Mouse (Mus musculus) cerebellum, postnatal 36 days (tissue): Measurements from ENCODE around the gene Palm.

Source experiments
- DNase-seq, 2 experiments: peaks; one replicate each; pipeline ENCODE4 v3.0.0; 2021 to 2022; ENCODE audit warnings: mixed read lengths in 2 of 2

Palm gene

GRCm38 (mm10) chr10:79856704-79857451 is 63.5 kb downstream of the Palm start:
- DNase-seq: no peak

GRCm38 (mm10) chr10:79857452-79857811 is 64.1 kb downstream of the Palm start:
- DNase-seq: peak in 1 of 2 experiments; percentile 43

GRCm38 (mm10) chr10:79857894-79858293 is 64.5 kb downstream of the Palm start:
- DNase-seq: no peak

- DNase-seq: peak in 1 of 2 experiments; percentile 57
These were observed 65.2 kb downstream of the Palm start for GRCm38 (mm10) chr10:79858416-79859074.

DNA sequence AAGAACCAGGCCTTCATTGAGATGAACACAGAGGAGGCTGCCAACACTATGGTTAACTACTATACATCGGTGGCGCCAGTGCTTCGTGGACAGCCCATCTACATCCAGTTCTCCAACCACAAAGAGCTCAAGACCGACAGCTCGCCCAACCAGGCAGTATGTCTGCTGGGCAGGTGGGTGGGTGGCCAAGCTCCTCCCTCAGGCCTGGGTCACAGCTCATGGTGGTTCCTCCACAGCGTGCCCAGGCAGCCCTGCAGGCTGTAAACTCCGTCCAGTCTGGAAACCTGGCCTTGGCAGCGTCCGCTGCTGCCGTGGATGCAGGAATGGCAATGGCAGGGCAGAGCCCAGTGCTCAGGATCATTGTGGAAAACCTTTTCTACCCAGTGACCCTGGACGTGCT is 65.7 kb downstream of the Palm start:
- no peak for DNase-seq

GRCm38 (mm10) chr10:79860079-79860911 is 66.9 kb downstream of the Palm start:
- no peak for DNase-seq

- DNase-seq: peak; percentile 75 to 76
These were observed 68.1 kb downstream of the Palm start for GRCm38 (mm10) chr10:79861230-79862048.

DNA sequence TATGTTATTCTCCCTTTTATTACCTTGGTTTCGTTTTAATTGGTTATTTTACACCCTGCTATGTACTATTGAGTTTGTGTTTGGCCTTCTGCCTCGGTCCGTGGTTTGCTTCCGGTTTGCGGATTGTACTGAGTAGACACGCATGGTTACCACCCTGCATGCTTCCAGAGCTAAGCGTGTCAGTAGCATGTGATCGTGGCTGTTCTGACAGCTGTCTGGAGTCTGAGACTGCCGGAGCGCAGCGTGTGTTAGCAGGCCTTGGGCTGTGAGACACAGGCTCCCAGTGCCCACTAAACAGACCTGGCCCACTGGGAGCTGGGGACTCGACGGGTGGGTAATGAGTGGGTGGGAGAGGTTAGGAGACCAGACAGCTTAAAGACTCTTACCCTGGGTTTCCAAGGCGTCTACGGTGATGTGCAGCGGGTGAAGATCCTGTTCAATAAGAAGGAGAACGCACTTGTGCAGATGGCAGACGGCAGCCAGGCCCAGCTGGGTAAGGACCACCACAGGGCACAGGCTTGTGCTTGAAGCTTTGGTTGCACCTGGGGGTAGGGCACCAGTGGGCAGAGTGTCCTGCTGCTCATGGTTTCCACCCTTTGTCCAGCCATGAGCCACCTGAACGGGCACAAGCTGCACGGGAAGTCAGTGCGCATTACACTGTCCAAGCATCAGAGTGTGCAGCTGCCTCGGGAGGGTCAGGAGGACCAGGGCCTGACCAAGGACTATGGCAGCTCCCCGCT is 68.8 kb downstream of the Palm start:
- DNase-seq: no peak

GRCm38 (mm10) chr10:79862925-79863324 is 69.6 kb downstream of the Palm start:
- no peak for DNase-seq

- DNase-seq: no peak
These were observed 71.2 kb downstream of the Palm start for GRCm38 (mm10) chr10:79864351-79865188.

DNA sequence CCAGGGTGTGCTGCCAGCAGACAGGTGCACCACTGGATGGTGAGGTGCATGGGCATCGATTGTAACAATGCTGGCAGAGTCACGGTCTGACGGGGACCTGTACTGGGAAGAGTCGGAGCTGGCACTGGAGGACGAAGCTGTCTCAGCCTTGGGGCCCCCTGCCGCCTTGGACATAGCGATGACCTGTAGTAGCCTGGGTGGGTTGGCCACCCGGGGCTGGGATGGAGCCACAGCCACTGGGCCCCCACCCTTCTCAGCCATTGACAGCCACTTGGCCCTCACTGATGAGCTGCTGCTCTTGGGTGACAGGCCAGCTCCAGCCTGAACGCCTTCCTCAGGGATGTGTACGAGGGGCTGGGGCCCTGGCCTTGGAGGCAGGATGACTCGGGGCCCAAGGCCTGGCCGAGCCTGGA is 71.8 kb downstream of the Palm start:
- no peak for DNase-seq

DNA sequence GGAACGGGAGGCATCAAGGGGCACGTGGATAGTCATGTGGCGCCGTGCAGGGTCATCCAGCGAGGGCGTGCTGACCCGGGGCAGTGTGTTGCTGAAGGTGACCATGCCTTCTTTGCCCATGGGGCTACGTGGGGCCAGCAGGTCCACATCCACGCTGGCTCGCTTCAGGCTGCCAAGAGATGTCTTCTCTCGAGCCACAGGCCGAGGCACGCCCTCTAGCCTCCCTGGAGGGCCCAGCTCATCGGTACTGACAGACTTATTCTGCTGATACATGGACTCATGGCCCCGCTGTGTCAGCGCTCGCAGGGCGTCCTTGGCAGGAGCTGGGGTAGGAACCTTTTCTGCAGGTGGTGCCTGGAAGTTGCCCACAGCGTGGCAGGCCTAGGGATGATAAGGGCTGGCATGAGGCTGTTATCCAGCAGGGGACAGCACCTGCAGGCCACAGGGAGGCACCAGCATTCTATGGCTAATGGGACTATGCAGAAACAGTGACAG is 72.5 kb downstream of the Palm start:
- peak; percentile 44 to 52 for DNase-seq

DNA sequence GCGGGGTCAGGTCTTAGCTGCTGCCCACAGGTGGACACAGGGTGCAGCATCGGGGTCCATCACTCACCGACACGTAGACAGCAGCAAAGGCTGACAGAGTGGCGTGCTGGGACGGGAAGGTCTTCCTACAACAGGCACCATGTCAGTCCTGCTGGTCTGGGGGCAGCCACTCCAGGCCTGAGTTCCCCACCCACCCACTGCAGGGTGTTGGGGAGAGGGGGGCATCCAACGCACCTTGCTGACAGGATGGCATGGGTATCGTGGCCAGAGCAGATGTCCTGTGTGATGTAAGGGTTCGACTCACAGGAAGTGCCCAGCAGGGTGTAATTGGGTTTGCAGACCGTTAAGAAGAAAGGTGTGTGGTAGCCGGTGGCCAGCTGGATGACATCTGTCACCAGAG is 73.2 kb downstream of the Palm start:
- DNase-seq: no peak
